Mouse (Mus musculus): ENCODE data around the gene Mical2. TPM values are rescaled to one million over a fixed set of nuclear protein-coding genes. Genes with fewer than 3 reads are reported as not detected.

The Mical2 gene
- total RNA-seq, 4 experiments from 2014 or later, result 82.0 to 100 (median 95.6) TPM

DNA sequence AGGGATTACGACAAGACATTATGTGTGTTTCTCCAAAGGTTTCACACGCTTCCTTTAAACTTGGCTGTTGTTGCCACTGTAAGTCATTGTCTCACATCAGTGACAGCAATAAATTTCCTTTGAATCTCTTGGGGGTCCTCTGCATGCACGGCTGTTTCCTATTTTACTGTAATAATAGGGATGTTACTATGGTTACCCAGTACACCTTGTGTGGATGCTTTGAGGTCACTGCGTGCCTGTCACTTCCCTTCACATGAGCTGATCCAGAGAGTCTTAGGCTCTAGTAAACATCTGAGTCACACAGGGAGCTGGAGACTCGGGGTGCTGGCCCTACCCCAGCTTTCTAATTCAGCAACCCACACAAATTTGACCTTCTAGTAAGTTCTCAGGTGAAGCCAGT lies 88.0 kb downstream of the Mical2 start:
- no peak for DNase-seq (ENCODE audit: low spot score)

DNA sequence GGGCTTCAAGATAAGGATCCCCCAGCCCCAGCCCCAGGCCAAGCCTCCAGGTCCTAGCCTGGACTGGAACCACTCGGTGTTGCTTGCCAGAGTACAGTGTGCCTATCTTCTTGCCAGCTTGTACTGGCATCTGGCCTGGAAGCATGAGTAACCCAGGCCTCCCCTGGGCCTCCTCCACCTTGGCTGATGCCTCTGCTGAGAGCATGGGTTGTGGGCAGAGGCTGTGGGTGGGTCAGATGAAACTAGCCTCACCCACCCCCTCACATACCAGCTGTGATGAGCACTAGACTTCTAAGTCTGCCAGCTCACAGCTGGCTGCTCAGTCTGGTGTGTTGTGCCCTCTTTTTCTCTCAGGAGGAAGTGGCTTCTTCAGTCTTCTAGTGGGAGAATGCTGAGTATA lies 90.6 kb downstream of the Mical2 start:
- DNase-seq (ENCODE audit: low spot score), result peak; percentile 70

DNA sequence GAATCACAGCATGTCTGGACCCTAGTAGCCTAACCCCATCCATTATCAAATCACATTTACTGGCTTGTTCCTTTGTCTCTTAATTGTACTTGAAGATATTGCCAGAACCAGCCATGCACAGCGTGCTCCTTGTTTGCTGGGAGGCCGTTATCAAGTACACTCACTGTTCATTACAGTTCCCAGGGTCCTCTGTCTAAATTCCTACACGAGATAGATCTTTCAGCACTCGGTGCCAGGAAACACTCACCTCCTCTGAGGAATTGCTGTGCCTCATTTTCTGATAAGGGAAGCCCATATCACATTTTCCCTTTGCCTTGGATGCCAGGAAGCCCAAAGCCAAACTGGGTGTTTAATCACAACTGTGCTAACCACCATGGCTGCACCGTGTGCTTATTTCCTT lies 91.8 kb downstream of the Mical2 start:
- peak; percentile 38 for DNase-seq (ENCODE audit: low spot score)

GRCm38 (mm10) chr7:112318306-112318705 lies 92.7 kb downstream of the Mical2 start:
- DNase-seq (ENCODE audit: low spot score), result no peak

DNA sequence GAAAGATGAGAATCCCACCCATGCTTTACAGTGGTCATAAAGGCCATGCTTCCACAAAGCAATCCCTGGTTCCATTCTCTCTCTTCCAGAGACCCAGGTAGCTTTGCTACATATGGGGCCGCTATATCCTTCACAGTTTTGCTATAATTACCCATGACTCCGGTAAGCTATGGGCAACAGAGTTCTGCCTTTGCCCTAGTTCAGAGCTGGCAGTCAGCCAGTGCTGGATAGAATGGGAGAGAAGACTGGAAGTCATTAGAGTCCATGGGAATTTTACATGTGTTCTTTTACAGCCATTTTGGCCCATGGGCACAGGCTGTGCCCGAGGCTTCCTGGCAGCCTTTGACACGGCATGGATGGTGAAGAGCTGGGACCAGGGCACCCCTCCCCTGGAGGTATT lies 93.8 kb downstream of the Mical2 start:
- DNase-seq (ENCODE audit: low spot score), result no peak

GRCm38 (mm10) chr7:112320052-112320730 lies 94.5 kb downstream of the Mical2 start:
- DNase-seq (ENCODE audit: low spot score), result no peak

GRCm38 (mm10) chr7:112321798-112322794 lies 96.4 kb downstream of the Mical2 start:
- DNase-seq (ENCODE audit: low spot score), result no peak

DNA sequence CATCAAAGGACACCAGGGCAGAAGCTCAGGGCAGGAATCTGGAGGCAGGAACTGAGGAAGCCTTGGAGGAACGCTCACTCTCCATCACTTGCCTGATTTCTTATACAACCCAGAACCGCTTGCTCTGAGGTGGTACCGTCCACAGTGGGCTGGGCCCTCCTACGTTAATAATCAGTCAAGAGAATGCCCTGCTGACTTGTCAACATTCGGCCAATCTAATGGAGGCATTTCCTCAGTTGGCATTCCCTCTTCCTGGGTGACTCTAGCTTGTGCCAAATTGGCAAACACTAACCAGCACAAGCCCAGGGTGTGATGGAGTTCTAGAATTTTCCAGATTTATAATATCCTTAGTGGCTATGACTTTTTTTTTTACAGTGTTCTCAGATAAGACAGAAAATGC lies 98.9 kb downstream of the Mical2 start:
- DNase-seq (ENCODE audit: low spot score), result no peak

- no peak for DNase-seq (ENCODE audit: low spot score)
Measured at GRCm38 (mm10) chr7:112326852-112327251, 101.2 kb downstream of the Mical2 start.

DNA sequence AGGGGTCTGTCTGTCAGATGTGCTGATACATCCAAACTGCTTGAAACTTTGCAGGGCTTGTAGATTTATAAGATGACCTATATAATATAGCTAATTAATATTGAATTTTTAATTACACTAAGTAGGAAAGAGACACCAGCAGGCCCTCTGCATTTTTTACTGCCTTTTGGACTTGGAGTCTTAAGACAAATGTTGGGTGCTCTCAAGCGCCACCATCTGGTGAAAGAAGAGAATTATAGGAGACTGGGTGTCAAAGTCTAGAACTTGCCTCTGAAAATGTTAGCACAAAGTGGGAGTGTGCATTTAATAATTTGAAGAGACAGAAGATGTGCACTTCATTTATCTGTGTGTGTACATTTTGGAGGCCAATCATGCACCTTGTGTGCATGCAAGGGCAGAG lies 103.3 kb downstream of the Mical2 start:
- DNase-seq (ENCODE audit: low spot score), result peak; percentile 73

- DNase-seq (ENCODE audit: low spot score), result no peak
Measured at GRCm38 (mm10) chr7:112329496-112329895, 103.8 kb downstream of the Mical2 start.

GRCm38 (mm10) chr7:112330935-112331334 lies 105.3 kb downstream of the Mical2 start:
- DNase-seq (ENCODE audit: low spot score), result no peak

- no peak for DNase-seq (ENCODE audit: low spot score)
Measured at GRCm38 (mm10) chr7:112331804-112332203, 106.1 kb downstream of the Mical2 start.

DNA sequence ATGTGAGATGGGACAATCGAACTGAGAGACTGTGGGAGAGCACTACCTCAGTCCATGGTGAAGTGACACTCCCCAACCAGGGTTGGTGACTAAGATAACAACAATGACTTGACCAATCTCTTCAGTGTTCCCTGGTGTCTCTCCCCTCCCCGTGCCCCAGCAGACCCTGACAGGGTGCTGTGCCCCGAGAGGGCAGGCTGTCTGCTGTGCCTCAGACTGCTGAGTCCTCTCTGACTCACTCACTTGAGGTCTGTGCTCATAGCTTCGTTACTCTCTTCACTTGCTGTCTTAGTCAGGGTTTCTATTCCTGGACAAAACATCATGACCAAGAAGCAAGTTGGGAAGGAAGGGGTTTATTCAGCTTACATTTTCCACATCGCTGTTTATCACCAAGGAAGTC lies 106.8 kb downstream of the Mical2 start:
- DNase-seq (ENCODE audit: low spot score), result no peak

GRCm38 (mm10) chr7:112333404-112333803 lies 107.7 kb downstream of the Mical2 start:
- no peak for DNase-seq (ENCODE audit: low spot score)

DNA sequence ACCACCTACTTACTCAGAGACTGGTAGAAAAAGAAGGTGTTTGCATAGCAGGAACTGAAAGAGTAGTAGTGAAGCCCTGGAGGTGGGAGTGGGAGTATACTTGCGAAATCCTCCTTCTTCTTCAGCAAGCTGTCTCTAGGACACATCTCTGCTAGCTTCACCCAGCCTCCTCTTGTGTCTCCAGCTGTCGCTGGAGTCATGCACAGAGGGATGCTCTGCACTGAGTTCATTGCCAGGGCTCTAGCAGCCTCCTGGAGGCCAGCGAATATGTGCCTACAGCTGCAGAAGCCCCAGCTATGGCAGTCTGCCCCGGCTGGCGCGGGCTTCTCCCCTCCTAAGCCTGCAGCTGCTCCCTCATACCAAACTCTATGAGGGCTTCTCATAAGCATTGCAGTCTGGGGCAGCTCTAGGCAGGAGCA lies 110.6 kb downstream of the Mical2 start:
- DNase-seq (ENCODE audit: low spot score), result no peak

- DNase-seq (ENCODE audit: low spot score), result peak; percentile 61
Measured at GRCm38 (mm10) chr7:112336769-112337168, 111.1 kb downstream of the Mical2 start.

GRCm38 (mm10) chr7:112337736-112338135 lies 112.1 kb downstream of the Mical2 start:
- DNase-seq (ENCODE audit: low spot score), result no peak

- DNase-seq (ENCODE audit: low spot score), result no peak
Measured at GRCm38 (mm10) chr7:112341052-112341451, 115.4 kb downstream of the Mical2 start.

DNA sequence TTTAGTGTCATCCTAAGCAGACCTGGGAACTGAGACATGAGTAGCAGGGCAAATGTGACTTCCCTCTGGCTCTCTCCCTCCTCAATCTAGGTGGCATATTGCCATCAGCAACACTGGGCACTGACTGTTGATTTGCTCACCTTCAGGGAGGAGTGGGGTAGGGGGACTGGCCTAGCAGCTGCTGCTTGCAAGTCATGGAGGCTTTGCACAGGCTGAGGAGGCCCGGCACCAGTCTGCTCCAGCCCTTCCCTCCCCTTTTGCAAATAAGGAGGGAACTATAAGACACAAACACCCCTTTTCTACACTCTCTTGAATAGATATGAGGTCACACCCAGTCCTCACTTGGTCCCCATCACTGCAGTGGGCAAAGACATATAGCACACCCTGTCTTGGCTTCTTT lies 120.0 kb downstream of the Mical2 start:
- DNase-seq (ENCODE audit: low spot score), result no peak

DNA sequence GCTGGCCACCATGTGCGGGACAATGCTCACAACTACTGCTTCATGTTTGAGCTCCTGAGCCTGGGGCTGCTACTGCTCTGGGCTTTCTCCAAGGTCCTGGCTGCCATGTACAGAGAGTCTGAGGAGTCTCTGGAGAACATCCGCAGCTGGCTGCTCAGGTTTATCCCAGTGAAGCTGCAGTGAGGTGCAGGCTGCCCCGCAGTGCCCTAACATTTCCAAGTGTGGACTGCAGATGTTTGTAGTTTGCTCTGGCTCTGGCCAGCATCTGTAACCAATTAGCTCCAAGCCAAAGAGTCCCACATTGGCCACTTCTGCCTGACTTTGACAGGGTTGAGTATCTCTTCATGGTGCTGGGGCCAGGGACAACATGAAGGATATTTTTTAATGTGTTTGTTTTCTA lies 125.9 kb downstream of the Mical2 start:
- no peak for DNase-seq (ENCODE audit: low spot score)

- no peak for DNase-seq (ENCODE audit: low spot score)
Measured at GRCm38 (mm10) chr7:112352005-112352404, 126.3 kb downstream of the Mical2 start.

- DNase-seq (ENCODE audit: low spot score), result no peak
Measured at GRCm38 (mm10) chr7:112353011-112353410, 127.4 kb downstream of the Mical2 start.

All from heart, adult 8-10 months (tissue).